Mouse (Mus musculus): Measurements from ENCODE around the gene Dyrk3. TPM values are rescaled to one million over a fixed set of nuclear protein-coding genes. Genes with fewer than 3 reads are reported as not detected.
A peak's percentile ranks its signal among the peaks of the same experiment; 100 is the strongest.
"Not testable (repeated sequence)": the region's sequence is repeated elsewhere in the genome, so short reads cannot be mapped to it uniquely, and the experiment has no call there.

Dyrk3 gene
- polyA plus RNA-seq, 1 experiment from 2014 or later, result 2.2 TPM

- peak; percentile 49 for DNase-seq (ENCODE audit: low spot score)
Observed at GRCm38 (mm10) chr1:131155456-131155855, 17.3 kb upstream of the Dyrk3 start.

GRCm38 (mm10) chr1:131153018-131153629 is 15.0 kb upstream of the Dyrk3 start, which contains the start of gene Eif2d:
Gene Eif2d, plus strand, starts transcription at chr1:131153181.
- peak; percentile 90 for DNase-seq (ENCODE audit: low spot score)

DNA sequence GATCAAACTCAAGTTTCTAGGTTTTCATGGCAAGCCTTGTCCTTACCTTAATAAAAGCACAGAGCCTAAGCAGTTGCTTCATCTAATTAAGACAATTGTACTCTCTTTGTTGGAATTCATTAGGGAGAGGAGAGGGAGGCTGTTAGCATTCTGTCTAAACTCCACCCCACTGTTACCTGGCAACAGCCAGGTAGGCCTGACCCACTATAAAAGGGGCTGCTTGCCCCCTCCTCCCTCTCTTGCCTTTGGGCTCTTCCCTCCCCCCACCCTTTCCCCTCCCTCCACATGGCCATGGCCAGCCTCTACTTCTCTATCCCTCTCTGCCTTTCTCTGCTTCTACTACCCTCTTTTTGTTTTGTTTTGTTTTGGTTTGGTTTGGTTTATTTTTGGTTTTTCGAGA is 11.4 kb upstream of the Dyrk3 start:
- DNase-seq (ENCODE audit: low spot score), result no peak

DNA sequence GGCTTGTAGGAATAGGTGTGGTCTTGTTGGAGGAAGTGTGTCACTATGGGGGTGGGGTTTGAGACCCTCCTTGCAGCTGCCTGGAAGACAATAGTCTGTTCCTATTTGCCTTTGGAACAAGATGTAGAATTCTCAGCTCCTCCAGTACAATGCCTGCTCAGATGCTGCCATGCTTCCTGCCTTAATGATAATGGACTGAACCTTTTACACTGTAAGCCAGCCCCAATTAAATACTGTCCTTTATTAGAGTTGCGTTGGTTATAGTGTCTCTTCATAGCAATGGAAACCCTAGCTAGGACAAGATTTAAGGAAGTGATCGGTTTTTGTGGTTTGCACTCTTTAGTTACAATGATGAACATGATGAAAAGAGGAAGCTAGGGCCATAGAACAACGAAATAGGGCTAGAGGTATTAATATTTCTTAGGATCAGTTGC is 8.1 kb upstream of the Dyrk3 start:
- DNase-seq (ENCODE audit: low spot score), result no peak

DNA sequence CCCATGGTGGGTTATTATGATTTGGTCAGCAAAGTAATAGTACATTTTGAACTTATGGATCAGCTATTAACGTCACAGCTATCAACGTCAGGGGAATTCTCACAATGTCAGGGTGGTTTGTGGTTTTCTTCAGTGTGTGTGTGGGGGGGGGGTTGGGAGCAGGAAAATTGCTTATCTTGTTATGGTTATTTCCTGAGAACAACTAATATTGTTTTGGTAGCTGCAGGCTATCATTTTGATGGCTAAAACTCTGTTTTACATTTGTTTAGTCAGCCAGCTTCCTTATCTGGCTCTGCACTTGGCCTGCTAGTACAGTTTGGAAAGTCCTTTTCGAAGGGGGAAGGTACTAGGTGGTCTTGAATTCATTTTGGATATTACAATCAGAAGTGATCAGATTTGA is 7.1 kb upstream of the Dyrk3 start:
- DNase-seq (ENCODE audit: low spot score), result not testable (repeated sequence)

DNA sequence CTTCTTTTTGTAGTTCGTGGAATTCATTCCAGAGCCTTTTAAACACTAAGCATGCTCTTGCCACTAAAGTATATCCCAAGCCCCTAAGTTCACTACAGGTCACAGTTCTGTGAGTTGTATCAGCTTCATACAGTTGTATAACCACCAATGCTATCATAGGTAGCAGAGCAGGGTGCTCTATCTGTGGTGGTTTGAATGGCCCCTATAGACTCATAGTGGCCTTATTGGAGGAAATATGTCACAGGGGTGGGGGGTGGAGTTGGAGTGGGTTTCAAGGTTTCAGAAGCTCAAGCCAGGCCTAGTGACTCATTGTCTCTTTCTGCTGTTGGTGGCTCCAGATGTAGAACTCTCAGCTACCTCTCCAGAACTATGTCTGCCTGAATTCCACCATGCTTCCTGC is 4.3 kb upstream of the Dyrk3 start:
- no peak for DNase-seq (ENCODE audit: low spot score)

DNA sequence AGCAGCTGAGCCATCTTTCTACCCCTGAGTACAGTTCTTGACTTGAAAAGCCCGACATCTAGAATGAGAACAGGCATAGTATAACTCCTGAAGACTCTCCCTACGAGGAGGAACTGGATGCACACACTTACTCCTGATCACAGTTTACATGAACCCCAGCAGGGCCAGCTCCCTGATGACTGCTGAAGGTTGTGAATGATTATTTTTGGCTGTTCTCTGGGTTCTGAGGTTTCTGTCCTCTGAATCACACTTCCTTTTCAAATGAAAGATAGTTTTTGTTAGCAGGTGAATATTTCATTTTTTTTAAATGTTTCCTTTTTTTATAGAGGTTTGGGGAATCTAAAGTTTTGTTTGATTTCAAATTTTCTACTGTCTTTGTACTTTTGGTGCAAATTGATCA is 3.3 kb upstream of the Dyrk3 start:
- no peak for DNase-seq (ENCODE audit: low spot score)

DNA sequence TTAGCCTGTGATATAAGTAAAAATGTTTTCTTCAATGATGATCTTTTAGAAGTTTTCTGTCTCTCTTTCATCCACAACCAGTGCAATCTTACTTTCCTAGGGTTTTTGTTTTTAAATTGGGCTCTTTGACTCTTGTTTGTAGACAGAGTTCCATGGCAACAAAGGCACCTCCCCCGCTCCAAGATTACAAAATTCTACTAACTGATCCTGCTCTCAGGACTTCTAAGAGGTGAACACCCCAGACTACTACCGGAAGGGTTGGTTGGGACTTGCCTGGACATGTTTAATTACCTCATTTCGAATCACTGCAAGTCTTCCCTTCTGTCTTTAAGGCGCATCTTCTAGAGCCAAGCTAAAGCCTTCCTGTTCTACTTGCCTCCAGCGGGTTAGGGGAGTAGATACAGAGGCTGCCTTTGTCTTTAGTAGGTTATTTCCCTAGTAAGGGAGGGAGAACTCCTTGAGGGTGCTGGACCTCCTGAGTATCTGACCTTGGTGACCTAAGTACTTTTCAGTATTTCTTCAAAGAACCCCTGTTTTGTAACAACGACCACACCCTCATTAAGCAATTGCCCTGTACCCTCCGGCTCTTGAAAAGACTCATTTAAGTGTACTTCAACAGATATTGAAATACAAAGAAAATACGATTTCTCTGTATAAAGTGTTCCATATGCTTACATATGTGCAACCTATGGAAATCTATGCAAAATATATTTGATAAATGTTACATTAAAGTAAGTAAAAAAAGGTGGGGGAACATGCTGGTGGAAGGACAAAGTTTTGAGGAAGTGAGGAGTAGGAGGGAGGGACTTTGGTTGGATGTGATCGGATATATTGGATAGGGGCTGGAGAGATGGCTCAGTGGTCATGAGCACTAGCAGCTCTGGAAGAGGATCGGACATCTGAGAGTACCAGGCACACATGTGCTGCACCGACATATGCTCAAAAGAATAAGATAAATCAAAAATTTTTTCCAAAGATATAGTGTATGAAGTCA is 1.3 kb upstream of the Dyrk3 start:
- no peak for DNase-seq (ENCODE audit: low spot score)

DNA sequence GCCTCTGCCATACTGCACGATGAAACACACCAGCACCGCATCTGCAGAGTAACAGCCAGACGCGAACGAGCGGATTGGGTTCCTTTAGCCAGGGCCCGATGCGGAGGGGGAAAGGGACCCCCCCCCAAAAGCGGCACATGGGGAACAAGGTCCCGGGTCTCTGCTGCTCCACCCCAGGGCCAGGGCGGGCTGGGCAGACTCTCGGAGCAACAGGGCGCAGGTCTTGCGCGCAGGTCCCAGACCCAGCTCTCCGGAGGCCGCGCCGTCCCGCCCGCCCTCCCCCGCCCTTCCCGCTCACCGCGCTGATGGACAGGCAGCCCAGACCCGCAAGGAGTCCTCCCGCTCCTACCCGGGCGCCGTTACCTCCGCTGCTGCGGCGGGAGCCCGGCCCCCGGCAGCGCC is 422 bp downstream of the Dyrk3 start:
- peak; percentile 13 for DNase-seq (ENCODE audit: low spot score)

GRCm38 (mm10) chr1:131137111-131137510 is 1.0 kb downstream of the Dyrk3 start:
- no peak for DNase-seq (ENCODE audit: low spot score)

DNA sequence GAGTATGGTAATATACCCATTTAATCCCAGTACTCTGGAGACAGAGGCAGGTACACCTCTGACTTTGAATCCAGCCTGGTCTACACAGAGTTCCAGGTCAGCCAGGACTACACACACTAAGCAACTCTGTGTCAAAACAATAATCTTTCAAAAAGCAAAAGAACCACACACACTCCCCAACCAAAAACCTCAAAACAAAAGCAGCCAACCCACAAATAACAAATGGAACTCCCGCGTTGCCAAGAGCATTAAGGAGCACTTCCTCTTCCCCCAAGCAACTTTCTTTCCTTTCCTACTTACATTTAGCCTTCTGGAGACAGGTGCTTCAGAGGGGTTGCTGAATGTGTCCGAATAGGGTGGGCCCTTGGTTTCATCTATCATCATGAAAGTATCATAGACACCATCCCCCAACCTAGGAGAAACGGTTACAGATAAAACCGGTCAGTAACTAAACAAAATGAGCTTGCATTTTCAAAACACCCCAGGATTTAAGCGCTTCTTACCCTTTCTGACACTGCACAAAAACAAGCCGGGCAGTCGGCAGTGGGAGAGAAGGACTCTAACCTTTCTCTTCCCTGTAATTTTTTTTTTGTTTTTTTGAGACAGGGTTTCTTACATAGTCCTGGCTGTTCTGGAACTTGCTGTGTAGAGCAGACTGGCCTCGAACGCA is 2.0 kb downstream of the Dyrk3 start:
- DNase-seq (ENCODE audit: low spot score), result no peak

- no peak for DNase-seq (ENCODE audit: low spot score)
Observed at GRCm38 (mm10) chr1:131134942-131135522, 3.1 kb downstream of the Dyrk3 start.

- DNase-seq (ENCODE audit: low spot score), result no peak
Observed at GRCm38 (mm10) chr1:131134231-131134630, 3.9 kb downstream of the Dyrk3 start.

DNA sequence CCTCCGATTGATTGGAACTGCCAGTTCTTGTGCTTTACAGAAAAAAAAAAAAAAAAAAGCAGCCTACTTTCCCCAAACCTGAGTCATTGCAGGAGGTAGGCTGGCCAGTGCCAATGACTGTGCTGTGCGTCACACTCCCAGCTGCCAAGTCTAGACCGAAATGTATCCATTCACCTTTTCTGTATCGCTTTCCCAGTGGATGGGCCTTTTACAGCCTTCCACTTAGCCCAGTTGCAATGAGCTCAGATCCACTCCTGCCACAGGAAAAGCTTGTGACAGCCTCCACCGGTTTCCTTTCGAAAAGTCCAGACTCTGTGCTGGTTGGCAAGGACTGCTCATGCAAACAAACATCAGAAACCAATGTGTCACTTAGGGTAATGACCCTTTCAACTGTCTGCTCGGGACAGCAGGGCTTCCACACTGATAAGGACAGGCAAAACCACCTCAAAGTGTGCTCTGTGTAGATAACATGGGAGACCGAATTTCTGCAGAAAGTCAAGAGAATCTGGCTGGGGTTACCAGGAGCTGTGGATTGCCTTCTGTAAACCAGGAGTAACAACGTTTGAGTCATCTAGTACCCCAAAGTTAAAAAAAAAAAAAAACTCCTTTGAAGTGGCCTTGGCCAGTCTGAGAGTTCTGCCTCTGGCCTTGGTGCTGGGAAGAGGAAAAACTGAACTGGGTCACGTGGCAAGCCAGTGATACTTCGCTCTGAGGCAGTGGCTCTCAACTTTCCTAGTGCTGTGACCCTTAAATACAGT is 12.0 kb downstream of the Dyrk3 start:
- no peak for DNase-seq (ENCODE audit: low spot score)

DNA sequence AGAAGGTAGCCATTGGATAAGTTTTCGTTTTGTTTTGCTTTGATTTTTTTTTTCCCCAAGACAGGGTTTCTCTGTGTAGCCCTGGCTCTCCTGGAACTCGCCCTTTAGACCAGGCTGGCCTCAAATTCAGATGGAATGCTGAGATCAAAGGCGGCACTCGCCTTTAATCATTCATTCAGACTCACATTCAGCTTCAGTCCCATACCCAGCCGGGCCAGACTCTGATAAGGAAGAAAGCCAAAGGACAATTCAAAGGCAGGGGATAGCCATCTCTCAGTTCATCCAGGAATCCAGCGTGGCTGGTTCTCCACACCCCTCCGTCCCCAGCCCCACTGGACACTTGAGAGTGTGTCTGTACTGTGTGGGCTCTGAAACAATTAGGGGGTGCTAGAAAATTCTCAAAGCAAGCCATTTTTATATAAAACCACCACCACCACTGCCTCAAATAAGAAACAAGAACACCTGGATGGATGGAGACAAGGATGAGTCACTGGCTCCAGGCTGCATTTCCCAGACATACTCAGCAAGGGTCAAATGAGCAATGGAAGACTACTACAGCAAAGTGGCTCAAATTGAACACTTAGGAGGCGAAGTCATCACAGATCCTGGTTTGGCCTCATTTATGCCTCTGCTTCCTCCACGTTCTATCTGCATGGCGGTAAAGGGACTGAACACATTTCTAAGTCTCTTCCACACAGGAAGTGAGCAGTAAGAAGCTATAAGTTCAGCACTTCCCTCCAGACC is 14.4 kb downstream of the Dyrk3 start:
- DNase-seq (ENCODE audit: low spot score), result no peak

DNA sequence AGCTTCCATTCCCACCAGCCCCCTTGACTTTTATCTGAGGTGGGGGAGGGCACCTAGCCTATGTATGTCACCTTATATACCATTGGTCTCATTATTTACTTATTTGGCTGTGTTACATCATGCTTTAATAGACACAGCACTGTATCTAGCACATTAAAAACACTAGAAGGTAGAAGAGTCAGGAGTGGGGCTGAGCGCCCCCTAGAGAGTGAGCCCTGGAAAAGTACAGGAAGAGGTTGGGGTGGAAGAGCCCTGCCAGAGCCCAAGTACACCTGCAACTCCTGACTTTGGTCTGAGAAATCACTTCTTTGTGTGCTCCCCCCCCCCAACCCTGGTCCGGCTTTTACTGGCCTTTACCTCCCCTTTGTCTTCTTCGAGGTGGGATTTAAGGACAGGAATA is 16.2 kb downstream of the Dyrk3 start:
- peak; percentile 50 for DNase-seq (ENCODE audit: low spot score)

DNA sequence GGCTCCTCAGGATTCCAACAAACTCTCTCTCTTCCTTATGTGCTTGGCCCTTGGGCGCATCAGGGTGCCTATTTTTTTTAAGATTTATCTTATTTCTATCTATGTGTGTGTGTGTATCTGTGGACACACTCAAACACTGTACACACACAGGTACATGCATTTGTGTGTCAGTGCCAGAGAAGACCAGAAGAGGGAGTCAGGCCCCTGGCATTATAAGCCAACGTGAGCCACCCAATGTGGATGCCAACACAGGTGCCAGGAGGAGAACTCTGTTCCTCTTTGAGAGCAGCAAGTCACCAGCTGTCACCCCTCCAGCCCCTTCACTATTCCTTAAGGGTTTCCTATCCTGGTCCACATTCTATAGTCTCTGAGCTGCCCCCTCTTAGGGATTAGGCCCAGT is 19.1 kb downstream of the Dyrk3 start:
- peak; percentile 66 for DNase-seq (ENCODE audit: low spot score)

DNA sequence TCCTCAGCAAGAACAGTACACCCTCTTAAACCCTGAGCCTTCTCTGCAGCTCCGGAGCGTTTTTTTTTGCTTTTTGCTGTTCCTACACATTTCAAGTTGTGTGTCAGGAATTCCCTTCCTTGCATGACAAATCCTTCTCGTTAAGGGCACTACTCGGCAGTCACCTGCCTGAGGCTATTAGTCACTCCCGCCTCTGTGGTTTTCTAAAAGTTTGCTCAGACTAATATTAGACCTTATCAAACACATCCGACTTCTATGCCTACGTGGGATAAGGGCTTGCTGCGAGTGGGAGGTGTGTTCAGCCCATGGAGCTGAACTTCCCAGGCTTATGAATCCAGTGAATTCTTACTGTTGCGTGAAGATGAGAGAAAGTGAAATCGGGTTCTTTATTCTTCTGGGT is 19.6 kb downstream of the Dyrk3 start:
- DNase-seq (ENCODE audit: low spot score), result no peak

GRCm38 (mm10) chr1:131116430-131117011 is 21.6 kb downstream of the Dyrk3 start:
- no peak for DNase-seq (ENCODE audit: low spot score)

- peak; percentile 76 for DNase-seq (ENCODE audit: low spot score)
Observed at GRCm38 (mm10) chr1:131115932-131116331, 22.2 kb downstream of the Dyrk3 start.

Data from thymus, postnatal 0 days (tissue).